Mouse (Mus musculus) neutrophil, adult 65 days (primary cell): ENCODE data around the gene Bfar. TPM values are rescaled to one million over a fixed set of nuclear protein-coding genes. Genes with fewer than 3 reads are reported as not detected.

Experiments used
- total RNA-seq: library from RNA; stranded (reverse); gene quantifications from 2 replicates; pipeline ENCODE4 v1.2.4, GENCODE M21; 2023

Bfar gene
- 21.2 and 31.3 TPM in 2 replicates for total RNA-seq

DNA sequence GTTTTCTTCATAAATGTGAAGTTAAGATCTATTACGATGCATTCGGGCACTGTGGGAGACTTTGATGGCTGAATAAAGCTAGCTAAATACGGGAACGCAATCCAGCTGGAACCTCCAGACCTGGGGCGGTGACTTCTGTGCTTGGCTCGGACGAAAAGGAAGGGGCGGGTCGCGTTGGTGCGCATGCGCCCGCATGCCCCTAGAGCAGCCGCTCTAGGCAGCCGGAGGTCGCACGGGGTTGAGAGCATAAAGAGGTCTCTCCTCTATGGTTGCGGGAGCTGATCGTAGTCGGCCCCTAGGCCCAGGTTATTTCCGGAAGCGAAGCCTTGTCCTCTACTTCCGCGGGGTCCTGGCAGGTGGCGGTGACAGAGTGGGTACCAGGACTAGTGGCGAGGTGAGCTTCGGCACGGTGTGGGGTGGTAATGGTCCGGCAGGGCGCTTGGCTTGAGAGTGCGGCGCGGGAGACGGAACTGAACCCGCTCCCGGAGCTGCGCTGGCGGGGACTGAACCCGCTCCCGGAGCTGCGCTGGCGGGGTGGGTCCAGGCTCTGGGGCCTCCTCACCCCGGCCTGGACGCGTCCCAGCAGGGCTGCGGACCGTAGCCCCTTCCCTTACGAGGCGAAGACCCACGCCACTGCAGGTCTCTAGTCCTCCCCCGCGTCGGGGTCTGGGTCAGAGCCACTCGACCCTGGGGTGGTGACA is at the start of gene Bfar, which contains the start of gene 3110001I22Rik:
TSS of gene Bfar (plus strand) at position 174 of the 701 bp plus-strand sequence.
TSS of gene 3110001I22Rik (plus strand) at position 245 of the 701 bp plus-strand sequence.

DNA sequence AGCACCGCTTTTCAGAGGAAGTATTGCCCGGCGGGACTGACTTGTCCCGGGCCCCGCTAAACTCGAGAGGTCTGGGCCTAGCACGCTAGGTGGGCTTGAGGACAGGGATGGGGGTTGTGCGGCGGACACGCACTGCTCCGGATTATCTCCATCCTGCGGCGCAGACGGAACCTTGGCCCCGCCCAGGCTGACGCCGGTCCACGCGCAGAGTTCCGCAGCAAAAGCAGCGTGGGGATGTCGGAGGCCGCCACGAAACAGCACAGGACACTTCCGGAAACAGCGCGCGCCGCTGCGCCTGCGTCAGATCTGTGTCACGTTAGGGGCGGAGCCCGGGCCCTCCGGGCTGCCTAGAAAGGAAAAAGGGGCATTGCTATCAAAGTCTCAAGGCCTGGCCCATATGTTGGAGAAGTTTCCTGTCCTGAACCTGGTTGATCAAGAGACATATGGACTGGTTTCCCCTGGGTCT is 3.7 kb upstream of the Bfar start, which contains the start of gene Parn:
TSS of gene Parn (minus strand) at position 293 of the 466 bp plus-strand sequence.

DNA sequence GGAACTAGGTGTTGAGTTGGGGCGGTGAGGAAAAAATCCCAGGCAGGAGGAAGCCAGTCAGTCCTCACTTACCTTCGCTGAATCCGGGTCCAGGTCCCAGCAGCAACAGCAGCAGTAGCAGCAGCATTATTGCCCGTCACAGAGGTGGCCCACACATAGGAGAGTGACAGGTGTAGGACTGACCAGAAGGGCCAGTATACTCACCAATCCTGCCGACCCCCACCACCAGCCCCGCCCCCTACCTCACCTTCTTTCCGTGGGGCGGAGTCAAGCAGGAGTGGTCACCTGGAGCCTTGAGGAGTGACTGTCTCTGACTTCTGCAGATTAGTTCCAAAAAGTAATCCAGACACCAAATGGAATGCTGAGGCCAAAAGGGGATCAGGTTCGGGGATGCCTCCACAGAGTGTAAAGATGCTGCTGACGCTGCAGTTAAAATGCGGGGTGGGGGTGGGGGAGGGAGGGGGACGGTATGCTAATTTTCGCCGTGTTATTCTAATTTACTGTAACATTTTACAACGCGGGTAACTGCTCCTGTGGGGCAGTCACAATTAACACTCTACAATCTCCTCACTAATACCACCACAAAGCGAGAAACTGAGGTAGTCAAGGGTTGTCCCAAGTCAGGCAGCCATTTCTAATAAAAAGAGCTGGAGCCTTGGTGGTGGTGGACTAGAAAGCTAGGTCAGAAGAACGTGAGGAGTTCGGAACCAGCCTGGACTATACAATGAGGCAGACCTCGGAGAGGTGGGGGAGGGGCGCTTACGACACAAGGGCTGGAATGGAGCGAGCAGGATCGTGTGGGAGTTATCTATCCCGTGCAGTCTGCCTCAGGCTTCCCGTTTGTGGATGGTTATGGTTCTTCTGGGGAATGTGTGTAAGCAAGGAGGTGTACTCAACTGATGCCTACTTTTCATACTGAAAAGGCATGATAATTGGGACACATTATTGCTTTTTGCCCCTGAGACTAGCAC is 58.9 kb downstream of the Bfar start, which contains the start of gene Pla2g10:
TSS of gene Pla2g10 (minus strand) at position 699 of the 971 bp plus-strand sequence.

Other genes starting within 250 kb of the Bfar start
- gene Parn, start 3.7 kb upstream of the Bfar start, total RNA-seq: 8.3 and 9.4 TPM in 2 replicates
- gene 3110001I22Rik, start 71 bp downstream of the Bfar start, total RNA-seq: 12.8 and 16.8 TPM in 2 replicates
- not detected in 2 replicates for gene Pla2g10, start 59.1 kb downstream of the Bfar start, total RNA-seq
- gene Rrn3, start 108.8 kb downstream of the Bfar start, total RNA-seq: 7.7 and 8.2 TPM in 2 replicates
- gene Ntan1, start 147.0 kb downstream of the Bfar start, total RNA-seq: 30.4 and 34.8 TPM in 2 replicates
- gene Pdxdc1, start 231.3 kb downstream of the Bfar start, total RNA-seq: 35.9 and 68.0 TPM in 2 replicates
- gene Mpv17l, start 231.3 kb downstream of the Bfar start, total RNA-seq: 1.2 and 1.3 TPM in 2 replicates